Mouse (Mus musculus) right cerebral cortex, postnatal 36 days (tissue): ENCODE measurements around the gene Vill.

Experiments used
- DNase-seq, 2 experiments: peaks; one replicate each; pipeline ENCODE4 v3.0.0; 2022; ENCODE audit warnings: low spot score in 2 of 2, mixed read lengths in 1 of 2

Vill gene

DNA sequence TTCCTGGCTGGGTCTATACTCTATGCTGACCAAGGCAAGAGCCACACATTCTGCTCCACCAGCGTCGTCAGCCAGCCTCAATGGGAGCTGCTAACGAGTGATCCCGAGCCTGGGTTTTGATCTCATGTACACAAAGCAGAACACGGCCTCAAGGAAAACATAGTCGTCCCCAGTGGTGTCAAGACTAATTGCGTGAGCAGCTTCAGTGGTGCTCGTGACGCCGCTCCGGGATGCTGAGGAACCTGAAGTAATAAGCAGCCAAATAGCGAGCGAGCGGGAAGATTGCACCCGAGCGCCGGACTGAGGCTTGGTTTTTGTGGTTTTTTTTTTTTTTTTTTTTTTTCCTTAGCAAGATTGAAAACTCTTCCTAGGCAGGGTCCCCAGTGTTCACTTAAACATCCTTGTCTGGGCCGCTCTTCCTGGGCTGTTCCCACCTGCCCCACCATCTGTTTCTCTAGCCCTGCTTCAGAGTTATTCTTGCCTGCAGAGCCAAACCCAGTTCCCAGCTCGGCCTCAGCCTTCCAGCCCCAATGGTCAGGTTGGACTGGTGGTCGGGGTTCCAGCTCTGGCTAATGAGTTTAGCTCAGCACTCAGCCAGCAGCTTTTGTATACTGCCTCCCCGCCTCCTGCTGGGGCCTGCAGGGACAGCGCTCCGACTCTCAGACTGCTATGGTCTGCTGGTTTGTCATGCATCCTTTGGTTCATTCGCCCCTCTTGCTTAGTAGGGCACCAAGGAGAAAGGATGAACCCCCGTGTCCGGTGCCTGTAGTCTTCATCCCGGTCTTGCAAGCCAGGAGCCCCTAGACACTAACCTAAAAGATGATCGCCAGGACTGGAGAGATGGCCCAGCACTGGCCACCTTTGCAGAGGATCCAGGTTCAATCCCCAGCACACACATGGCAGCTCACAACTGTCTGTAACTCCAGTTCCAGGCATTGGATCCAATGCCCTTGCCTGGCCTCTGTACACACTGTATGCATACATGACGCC is 17.6 kb upstream of the Vill start:
- DNase-seq, result no peak

DNA sequence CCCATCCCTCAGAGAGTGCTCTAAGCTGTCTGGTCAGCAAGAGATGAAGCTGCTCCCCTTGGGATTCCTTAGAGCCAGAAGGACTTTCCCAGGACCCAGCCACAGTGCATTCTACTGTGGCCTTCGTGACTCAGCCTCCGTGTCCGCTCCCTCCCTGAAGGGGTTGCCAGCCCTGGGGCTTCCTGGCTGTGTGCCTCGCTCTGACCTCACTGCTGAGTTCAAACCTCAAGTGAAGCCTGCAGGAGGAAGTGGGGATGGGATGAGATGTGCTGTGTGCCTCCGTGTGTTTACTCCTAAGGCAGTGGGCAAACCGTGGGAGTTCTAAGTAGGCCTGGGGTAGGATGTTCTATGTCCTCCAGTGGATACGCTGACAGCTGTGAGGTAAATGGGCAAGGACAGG is 16.7 kb upstream of the Vill start:
- no peak for DNase-seq

- DNase-seq, result peak in 1 of 2 experiments; percentile 48
These were observed 15.4 kb upstream of the Vill start for GRCm38 (mm10) chr9:119037076-119037730.

DNA sequence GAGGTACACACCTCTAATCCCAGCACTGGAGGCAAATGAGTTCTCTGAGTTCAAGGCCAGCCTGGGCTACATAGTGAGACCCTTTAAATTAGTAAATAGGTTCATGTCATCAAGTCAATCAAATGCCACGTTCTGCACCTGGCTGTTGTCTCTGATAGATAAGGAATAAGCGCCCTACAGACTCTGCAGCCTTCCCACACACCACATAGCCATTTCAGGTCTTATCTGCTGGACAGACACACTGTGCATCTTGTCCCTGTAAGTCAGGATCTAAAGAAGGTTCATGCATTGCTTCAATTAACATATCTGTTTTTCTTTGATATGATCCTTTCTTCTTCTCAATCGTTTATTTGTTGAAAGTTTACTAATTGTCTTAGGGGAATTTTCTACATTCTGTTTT is 14.0 kb upstream of the Vill start:
- DNase-seq, result no peak

DNA sequence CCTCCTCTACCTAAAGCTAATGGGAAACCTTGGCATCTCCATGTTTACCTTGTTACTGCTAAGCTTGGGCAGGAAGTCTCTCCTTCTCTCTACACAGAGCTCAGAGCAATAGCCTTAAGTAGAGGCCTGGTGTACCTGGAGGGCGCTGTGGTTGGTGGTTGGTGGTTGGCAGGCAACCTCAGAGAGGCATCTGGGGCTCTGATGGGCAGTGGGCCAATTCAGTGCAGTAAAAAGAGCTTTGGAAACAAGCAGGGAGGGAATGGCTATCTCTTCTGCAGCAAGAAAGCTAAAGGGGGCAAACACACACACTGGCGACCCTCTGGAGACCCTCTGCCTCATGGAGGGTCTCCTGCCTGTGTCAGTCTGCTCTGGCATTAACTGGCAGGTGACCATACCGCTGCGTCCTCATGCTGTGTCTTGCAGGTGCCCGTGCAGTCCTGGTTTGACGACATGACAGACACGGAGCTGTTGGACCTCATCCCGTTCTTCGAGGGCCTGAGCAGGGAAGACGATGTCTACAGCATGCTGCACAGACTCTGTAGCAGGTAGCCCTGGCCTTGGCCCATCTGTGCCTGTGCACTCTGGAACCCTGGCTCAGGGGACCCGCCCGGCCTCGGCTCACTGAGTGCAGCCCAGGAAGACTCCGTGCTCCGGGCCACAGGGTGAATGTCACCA is 12.3 kb upstream of the Vill start:
- DNase-seq, result no peak

DNA sequence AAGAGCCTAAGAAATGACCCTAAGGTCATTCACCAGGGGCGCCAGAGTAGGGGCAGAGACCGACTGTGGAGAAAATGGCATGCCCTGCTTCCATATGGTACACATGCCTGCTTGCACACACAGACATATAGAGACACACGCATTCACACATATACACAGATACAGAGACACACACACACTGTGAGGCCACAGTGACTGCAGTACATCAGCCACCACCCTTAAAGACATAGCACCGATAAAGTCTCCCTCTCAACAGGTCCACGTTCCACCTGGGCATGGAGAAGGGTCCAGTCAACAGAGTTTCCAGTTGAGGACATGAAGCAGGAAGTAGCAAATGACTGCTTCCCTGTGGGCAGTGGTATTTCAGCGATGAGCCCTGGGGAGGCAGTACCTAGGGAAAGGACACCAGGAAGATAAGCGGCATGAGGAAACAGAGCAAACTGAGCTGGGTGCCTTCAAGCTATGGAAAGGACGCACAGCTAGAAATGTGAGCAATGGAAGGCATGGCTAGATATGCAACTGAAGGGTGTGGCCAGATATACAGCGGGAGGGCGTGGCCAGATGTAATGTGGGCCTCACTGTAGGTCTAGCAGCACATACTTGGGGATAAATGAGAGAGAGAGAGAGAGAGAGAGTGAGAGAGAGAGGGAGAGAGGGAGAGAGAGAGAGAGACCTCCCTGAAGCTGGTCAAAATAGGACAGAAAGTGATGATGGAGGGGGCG is 4.2 kb upstream of the Vill start:
- no peak for DNase-seq

DNA sequence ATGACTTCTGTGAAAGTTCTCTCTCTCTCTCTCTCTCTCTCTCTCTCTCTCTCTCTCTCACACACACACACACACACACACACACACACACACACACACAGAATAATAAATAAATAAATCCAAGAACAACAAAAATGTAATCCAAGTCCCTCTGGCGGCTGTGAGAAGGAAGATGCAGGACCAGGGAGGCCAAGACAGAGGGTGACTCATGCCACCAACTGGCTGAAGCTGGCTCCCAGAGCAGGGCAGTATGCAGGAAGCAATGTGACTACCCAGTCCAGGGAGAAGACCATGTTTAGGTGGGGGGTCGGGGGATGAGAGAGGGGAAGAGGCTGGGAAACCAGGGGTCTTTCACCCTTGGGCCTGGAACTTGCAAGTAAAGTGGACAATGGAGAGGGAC is 1.4 kb upstream of the Vill start:
- no peak for DNase-seq

DNA sequence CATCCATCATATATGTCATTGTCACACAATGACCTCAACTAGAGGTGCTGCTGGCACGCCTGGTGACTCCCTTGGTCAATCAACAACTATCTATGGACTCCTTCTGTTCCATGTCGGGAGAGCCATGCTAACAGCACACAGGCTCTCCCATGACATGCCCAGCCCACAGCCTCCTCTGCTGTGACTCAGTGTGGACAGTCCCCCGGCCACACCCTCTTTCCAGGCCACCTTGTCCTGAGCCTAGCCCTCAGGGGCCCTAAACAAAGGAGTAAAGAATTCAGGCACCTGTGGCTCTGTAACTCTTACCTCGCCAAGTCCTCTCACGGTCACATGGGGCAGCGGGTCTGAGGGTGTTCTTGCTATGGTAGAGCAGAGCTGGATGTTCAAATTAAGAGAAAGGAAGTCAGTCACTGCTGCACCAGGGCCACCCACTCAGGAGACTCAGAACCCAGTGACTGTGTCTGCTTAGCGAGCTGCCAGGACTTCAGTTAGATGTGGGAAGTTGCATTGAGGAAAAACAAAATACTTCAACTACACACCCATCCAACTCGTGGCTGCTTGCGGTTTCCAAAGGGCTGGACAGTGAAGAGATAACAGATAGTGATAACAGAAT is 1.5 kb downstream of the Vill start:
- DNase-seq, result no peak

GRCm38 (mm10) chr9:119055336-119055735 is 2.8 kb downstream of the Vill start:
- DNase-seq, result no peak

DNA sequence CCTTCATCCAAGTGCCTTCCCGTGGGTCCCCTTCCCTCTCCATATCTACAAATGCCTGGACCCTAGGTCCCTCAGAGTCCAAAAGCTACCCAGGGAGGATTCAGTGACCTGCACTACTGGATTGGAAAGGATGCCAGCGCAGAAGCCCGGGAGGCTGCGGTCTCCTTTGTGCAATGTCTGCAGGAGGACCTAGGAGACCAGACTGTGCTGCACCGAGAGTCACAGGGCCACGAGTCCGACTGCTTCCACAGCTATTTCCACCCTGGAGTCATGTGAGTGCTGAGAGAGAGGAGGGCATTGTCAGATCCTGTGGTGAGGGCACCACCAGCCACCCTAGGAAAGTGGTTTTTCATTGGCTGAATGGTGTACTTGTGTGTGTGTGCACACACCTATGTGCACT is 5.7 kb downstream of the Vill start:
- no peak for DNase-seq

DNA sequence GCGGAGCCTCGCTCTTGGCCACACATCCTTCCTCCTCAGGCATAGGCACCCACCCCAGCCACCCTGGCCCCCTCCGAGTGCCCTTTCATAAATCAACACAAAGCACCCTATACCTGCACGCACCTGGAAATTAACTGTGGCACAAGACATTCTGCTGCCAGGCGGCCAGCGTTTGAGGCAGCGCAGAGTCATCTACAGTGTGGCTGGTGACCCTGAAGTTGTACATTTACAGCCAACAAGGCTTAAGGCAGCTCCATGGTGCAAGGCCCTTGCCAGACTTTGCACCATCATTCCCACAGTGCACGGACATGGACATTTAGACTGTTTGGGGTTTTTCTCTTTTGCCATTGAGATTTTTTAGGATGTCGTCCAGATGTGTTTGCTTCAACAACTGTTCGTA is 8.1 kb downstream of the Vill start:
- no peak for DNase-seq

DNA sequence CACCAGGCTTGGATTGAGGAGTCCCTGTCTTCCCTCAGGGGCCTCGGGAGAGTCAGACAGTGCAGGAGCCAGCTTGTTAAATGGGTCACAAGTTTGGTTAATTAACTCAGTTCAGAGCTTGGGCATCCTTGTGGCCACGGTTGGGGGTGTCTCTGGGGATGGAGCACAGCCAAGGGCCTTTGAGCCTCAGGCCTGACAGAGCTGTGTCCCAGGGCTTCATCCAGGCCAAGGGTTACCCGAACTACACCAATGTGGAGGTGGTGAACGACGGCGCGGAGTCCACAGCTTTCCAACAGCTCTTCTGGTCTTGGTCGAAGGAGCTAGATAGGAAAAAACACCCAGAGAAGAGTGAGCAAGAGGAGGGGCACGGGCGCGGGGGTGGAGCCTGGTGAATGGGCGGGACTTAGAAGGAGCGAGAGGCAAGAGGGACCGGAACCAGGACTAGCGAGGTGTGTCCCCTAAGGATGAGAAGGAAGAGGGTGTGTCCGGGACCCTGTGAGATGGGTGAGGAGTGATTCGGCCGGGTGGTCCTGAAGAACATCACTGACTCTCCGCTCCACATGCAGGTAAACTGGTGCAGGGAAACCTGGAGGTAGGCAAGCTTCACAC is 10.6 kb downstream of the Vill start:
- no peak for DNase-seq

DNA sequence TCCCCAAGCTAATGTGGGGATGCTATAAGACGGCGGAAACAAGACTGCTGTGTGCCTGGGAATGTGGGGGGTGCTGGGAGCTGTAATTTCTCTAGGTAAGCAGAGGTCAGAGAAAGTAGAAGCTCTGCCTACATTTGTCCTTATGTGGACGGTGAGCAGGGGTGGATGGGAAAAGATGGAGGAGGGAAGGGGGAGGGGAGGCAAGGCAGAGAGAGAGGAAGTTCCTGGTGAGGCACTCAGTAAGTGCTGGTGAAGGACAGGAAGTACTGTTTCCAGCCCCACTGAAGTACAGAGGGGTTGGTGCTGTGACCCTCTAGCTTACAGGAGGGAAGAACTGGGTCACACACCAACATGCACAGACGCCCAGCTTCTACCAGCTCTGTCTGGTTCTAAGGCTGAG is 11.7 kb downstream of the Vill start:
- DNase-seq, result no peak

GRCm38 (mm10) chr9:119067601-119068000 is 15.0 kb downstream of the Vill start:
- peak; percentile 61 to 66 for DNase-seq

GRCm38 (mm10) chr9:119068266-119068665 is 15.7 kb downstream of the Vill start:
- no peak for DNase-seq

DNA sequence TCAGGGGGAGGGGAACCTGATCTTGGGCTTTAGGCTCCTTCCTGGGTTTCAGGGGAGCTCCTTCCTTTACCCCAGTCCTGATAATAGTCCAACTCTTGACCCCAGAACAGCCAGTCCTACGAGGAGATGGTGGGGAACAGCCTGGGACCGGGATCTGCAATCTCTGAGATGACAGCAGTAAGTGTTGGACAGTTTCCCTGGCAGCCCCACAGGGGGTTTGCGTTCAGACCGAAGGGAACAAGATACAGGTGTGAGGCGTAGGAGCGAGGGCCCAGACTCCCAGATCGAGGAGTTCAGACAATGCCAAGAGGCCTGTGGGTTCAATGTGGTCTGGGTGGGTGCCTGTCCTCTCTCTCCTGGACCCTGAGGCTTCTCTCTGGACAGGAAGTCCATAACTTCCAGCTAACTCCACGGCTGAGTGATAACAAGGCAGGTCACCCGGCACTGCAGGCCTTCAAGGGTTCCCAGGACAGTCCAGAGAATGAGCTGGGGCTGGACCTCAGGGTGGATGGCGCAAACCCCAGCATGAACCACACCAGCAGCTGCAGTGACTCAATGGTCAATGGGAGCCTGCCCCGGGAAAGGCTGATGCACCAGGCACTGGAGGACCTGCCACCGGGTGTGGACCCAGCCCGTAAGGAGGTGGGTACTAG is 17.7 kb downstream of the Vill start:
- no peak for DNase-seq

GRCm38 (mm10) chr9:119071786-119072185 is 19.2 kb downstream of the Vill start:
- no peak for DNase-seq

- no peak for DNase-seq
These were observed 20.8 kb downstream of the Vill start for GRCm38 (mm10) chr9:119073184-119073895.

- DNase-seq, result no peak
These were observed 23.1 kb downstream of the Vill start for GRCm38 (mm10) chr9:119075685-119076084.
